Mouse (Mus musculus) cerebellum, adult 11 months (tissue): ENCODE measurements at regions not wholly inside any gene's neighbourhood (a gene's known extent, or its start where the extent isn't known, plus 50 kb on each side); places are given as distances from the start of the nearest gene placed in this dataset.
"Not testable (repeated sequence)": the region's sequence is repeated elsewhere in the genome, so short reads cannot be mapped to it uniquely, and the experiment has no call there.

Source experiments
- DNase-seq: peaks from one replicate; pipeline ENCODE4 v3.0.0; 2022

DNA sequence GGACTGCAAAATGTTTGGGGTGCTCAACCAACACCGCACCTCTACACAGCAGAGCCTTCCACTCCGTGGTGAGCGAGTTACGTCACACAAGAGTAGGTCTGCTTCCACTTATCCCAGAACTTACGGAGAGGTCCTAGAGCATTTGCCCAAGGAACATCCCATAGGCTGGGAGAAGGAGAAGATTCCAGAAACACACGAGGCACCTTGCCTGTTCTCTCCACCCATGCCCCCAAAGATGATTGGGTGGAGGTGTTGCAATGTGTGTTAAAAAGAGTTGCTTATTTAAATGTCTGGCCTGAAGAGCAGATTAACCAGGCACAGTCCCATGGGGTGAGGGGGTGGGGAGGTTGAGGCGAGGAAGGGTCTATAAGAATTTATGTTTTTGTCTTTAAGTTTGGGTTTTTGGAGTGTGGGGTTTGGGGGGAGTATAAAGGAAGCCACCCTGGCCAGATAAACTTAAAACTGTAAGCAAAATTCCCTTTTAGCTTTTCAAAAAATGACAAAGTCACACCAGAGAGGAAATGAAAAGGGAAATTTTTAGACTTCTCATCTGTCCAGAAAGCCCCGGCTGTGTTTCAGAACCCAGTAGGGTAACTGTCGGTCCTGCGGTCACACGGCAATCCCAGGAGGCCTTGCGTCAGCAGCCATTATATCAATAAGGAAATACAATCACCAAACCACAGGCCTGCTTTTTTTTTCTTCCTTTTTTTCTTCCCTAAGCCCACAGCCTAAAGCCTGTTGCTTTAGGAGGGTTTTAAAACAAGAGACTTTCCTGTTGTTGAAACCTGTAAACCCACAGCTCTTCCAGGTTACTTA is 113.3 kb downstream of the Tomm20 start:
- no peak for DNase-seq

DNA sequence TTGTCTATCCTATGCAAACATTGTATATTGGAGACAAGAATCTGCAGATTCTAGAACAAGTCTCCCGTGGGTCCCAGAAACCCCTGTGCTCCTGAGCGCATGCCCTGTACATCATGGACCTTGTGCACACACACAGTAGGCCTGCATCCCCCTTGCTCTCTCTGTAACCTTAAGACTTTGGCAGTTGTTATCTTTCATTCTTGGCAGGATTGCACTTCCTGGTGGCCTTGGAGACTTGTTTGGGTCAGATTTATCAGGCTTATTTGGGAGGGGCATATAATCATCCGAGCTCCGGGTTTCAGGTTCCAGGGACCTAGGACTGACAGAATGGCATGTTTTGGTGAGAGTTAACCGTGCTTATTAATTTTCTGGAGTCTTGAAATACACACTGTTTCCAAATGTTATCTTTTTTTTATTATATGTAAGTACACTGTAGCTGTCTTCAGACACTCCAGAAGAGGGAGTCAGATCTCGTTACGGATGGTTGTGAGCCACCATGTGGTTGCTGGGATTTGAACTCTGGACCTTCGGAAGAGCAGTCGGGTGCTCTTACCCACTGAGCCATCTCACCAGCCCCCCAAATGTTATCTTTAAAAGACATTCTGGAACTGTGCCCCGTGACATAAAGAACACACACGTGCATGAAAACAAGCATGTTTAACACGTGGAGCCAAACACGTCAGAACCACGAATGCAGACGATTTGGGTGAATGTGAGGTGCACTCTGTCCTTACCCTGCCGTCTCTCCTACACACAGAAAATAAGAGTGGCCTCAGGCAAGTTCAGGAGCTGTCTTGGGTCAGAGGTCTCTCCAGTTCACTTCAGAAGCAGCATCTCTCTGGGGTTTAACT is 114.1 kb downstream of the Tomm20 start:
- no peak for DNase-seq

DNA sequence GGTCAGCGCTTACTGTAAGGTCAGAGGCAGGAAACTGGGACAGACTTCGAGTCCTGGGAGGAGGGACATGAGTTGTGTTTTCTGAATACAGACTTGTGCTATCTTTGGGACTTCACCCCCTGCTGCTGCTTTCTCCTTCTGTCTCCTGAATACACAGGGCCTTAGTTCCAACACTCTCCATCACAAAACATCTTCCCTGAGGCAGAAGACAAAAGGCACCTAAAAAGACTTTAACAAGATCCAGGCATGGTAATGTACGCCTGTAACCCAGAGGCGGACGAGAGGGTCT is 115.5 kb downstream of the Tomm20 start:
- DNase-seq: no peak

DNA sequence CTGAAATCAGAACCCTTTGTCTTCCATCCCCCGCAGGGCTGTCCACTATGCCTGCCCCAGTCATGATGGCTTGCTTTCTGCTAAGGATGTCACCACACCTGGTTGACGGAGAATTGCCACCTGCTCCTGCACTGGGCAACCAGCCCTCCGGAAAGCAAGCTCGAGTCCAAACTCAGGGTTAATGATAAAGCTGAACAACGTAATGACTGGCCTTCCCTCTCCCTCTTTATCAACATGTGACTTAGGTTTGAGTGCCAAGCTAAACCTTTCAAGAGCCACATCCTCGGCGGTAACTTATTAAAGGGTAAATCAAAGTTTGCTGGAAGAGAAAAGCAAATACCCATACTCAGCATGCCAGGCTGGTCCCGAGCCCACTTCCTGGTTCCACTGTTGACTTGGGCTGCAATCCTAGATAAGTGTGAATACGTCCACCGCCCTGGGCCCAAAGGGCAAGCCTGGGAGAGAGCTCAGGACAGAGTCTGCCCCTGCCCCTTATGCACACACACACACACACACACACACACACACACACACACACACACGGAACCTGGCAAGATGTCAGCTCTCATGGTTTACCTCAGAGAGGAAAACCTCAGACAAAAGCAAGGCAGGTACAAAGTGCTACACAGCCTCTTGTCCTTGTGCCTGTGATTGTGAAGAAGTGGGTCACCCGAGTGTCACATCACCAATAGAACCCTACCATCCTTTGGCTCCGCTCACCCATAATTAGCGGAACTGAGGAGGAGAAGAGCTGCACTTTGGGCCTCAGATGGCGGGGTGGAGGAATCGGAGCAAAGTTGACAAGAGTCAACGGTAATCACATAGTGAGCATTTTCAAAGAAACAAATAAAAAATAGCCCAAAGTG is 116.0 kb downstream of the Tomm20 start:
- no peak for DNase-seq

DNA sequence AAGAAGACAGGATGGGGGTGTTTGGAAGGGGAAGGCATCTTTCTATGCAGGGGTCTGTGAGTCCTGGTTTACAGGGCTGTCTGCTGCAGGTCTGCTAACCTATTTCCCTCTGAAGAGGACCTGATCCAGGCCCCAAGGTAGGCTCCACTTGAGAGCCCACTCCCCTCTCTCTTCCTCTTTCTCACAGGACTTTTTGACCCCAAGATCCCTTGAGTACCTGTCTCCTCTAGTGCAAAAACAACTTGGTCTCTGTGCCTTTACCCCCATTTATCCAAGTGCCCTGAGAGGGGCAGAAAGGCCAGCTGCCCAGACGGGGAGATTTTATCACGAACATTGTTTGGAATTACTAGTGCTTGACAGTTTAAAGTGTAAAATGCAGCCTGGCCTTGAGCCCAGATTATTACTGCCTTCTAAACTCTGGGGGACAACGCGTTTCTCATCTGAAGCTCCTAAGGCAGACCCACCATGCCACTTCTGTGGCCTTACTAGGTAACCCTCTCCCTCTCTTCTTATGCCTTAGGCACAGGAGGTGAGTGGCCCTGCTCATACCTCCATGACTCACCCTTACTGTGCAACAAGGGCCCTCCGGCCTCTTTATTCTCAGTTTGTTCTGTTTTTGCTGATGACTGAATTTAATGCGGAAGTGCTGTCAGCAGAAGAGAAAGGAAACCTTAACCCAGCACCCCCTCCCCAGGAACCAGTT is 117.8 kb downstream of the Tomm20 start:
- no peak for DNase-seq

DNA sequence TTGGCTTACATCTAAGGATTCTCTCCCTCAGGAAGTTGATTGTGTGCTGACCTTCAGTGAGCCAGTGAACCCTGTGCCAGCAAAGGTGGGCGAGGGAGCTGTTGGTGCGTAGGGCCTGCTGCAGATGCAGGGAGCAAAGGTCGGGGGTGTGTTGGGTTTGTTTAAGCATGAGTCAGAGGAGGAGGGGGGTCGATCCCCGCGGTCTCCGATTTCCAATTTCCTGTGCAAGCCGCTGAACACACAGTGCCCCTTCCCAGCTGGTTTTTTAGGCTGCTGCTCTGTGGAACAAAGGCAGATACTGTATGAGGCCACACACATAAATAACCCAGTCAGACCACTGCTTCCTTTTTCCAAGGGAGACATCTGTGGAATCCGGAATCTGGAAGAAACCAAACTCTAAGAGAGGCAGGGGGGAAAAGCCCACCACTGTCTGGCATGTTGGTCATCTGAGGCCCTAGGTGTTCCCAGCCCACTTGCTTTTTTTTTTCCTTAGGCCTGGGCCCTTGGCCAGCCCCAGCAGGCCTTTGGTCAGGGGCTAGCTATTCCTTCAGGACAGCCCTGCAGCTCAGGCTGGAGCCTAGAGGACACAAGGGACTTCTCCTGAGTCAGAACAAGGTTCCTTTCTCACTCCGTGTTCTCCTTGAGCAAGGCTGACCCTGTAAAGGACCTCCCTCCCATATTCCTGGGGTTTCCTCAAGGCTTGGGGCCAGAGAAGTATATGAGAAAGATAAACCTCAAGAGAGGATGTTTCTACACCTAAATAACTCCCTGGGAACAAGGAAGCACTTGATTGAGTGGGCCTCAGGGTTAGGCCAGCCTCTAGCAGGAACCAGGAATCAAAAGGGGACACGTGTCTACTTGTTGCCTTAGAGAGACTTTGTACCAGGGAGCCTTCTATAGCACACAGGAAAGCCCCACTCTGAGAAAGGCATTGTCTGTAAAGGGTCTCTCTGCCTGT is 119.0 kb downstream of the Tomm20 start:
- DNase-seq: no peak

DNA sequence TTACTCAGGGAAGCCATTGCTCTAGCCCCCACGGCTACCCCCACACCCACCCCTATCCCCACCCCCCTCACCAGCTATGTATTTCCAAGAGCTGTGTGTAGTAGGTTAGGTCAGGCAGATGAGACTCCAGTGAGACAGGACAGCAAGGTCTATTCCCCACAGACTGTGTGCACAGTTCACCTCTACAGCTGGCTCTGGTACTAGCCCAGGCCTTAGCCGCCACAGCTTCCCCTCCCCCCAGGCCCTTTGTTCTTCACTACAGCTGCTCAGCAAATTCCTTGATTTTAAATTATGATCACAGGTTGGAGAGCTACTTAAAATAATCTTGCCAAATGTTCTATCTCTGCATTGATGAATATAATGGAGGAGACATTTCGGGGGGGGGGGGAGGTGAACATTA is 119.8 kb downstream of the Tomm20 start:
- no peak for DNase-seq

DNA sequence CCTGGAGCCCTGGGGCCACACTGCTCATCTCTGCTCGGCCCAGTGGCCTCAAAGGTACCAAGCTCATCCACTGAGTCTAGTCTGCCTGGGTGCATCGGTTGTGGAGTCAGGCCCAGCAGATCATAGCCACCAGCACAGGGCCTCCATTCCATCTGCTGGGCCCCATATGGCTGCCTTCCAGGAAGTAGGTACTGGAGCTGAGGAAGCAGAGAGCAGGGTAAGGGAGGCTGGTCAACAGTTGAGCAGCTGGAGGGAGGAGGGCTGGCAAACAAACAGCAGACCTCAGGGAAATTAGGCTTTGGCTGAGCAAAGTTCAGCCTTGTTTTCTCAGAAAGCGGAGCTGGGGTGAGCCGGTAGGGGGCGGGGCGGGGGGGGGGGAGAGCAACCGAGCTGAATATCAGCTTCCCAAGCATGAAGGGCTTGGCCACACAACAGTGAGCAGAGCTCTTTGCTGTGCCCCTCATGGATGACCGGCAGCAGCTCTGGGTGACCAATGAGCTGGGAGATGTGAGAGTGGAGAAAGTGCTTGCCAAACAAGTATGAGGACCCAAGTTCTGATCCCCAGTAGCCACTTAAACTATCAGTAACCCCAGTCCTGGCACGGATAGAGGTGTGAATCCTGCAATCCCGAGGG is 121.0 kb downstream of the Tomm20 start:
- no peak for DNase-seq

DNA sequence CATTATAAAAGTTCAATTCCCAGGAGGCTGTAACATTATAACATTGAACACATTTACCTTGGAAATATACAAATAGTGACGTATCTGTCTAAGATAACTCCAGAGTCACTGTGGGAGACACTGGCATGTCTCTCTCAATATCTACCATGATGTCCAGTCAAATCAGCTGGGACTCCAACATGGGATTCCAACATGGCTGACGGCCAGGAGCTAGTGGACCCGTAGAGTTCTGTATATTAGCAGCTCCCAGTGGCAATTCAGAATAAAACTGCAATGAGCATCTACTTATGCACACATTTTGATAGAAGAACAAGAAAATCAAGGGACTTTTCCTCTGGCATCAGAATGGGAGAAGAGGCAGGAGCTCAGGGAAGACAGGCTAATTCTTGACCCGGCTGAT is 123.4 kb downstream of the Tomm20 start:
- DNase-seq: no peak

DNA sequence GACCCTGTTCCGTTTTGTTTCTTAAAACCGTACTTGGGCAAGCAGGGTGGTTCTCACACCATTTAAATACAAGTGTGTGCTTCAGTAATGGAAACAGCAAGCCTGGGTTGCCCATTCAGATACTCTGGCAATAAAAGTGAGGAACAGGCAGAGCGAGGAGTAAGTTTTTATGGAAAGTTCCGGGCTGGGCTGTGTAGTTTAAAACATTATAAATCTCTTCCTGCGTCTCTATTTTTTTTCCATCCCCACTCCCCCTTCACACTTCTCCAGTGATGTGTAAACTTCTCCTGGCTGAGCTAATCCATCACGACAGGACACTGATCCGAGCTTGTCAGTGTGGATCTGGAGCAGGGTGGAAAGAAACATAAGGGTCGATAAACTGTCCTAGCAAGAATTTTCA is 124.4 kb downstream of the Tomm20 start:
- DNase-seq: no peak

DNA sequence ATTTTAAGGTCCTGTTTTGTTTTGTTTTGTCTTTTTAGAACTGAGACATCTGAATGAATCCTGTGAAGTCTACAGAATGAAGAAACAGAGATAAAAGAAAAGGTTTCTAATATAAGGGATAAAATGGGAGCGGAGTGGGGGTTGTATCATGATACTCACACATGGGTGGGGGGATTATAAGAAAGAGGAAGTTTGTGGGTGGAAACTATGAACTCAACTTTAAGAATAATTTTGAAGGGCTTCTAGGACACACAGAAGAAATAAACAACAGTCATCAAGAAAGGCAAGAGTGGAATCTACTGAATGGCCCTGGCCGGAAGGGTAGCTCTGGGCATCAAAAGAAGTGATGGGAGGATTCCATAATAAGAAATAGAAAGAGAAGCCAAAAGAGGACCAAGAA is 125.1 kb downstream of the Tomm20 start:
- no peak for DNase-seq

DNA sequence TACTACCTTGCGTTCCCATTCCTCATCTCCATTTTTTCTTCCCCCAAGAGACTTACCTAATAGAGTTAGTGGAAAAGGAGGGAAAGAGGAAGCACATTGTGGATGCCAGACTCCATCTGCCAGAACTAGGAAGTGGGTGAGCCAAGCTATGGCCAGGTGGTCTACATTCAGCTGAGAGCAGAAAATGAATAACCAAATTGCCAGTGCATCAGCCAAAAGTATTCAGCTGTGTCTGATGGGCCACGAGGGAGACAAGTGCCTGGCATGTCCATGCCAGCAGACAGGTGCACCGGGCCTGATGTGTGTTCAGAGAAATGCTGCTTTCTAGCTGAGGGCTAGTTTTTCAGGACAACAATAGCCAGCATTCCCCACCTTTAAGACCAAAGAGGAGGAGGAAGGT is 126.4 kb downstream of the Tomm20 start:
- DNase-seq: no peak

DNA sequence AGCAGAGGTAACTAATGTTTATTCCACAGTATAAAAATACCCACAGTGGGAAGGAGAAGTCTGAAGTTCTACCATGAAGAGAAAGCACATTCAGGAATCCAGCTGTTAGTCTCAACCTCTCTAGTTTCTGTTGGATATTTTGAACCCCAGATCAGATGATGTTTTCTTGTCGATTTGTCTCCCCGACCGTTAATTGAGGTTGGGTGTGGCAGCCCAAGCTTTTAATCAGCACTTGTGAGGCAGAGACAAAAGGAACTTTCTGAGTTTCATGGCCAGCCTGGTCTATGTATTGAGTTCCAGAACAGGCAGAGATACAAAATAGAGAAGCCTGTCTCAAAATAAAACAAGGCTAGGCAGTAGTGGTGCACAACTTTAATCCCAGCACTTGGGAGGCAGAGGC is 129.5 kb downstream of the Tomm20 start:
- DNase-seq: no peak

DNA sequence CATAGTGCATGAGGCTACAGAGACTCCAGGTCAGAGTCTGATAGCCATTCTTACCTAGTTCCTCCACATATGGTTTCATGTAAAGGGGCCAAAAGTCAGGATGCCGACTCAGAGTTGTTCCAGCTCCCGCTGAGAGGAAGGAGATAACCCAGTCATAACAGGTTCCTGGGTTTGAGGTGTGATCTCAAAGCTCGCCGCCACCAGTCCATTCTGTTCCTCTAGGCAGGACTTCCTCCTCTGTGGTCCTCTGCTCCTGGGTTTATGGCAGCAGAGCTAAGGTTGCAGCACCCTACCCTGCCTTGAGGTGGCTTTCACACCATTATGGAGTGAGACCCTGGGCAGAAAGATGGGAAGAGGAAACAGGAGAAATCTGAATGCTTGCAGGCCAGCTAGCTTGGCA is 131.2 kb downstream of the Tomm20 start:
- DNase-seq: no peak

DNA sequence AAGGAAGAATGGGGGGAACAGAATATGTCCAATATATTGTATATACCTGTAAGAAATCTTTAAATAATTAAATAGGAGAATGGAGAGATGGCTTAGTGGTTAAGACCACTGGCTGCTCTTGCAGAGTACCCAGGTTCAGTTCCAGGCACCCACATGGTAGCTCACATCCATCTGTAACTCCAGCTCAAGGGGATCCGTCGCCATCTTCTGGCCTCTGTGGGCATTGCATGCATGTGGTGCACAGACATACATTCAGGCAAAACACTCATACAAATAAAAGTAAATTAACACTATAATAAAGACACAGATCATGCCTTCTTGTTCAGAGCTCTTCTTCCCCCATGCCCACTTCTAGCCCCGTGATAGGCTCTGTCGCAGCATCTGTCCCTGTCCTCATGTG is 132.0 kb downstream of the Tomm20 start:
- no peak for DNase-seq

DNA sequence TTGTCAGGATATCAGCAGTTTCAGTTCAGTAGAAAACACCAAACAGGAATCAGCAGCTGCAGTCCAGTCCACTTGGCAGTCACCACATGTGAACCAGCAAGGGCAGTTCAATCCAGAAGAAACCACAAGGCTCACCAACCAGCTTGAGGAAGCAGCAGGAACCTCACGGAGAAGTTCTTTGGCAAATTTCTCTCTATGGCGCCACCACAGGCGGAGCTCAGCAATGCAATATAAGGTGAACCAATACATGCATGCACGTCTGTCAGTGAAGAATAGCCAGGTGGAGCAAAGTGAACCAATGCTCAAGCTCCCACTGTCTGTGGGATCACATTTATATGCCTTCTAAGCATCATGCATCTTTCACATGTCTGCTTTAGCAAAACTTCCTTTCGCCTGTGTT is 132.9 kb downstream of the Tomm20 start:
- no peak for DNase-seq

DNA sequence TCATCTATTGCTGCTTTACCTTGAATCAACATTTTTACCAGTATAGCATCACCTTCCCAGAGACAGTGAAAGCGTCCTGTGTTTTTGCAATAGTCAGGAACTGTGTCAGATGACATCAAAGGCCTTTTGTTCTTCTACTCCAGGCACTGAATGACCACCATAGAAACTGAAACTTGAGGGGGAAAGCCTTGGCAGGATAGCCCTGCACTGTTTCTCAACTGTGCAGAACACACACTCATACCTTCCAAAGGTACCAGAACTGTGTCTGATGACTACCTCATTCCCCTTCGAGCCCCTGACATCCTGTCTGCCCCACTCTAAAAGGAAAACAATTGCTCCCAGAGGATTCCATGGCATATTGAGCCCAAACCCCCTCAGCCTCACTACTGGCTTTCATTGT is 134.3 kb downstream of the Tomm20 start:
- not testable (repeated sequence) for DNase-seq

DNA sequence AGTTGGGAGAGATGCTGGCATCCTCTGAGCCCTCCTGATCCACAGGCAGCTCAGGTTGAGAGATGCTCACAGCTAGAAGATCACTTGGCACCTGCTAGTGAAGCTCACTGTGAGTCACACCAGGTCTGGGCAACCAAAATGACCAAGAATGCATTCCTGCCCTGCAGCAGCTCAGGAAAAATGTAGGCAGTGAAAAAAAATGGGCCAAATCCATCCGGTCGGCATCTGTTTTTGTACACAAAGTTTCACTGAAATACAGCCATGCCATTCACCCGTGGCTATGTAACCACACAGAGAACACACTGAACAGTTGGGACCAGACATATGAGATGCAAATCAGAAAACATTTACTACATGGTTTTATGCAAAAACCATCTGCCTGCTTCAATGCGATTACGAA is 135.1 kb downstream of the Tomm20 start:
- no peak for DNase-seq

DNA sequence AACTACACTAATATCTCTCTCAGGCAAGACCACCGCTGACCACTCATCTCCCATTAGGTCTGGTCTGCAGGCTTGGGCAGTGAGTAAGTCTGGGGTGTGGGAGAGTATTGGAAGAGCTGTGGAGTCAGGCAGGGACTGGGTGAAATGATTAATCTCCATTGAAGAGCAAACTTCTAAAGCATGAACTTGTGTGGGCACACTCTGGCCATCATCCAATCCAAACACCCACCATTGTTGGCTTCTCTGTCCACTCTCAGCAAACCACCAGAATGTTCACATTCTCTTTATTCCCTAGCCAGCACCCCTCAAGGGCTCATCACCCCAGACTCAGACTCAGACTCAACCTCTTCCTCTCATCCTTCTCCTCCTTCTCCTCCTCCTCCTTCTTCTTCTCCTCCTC is 136.3 kb downstream of the Tomm20 start:
- no peak for DNase-seq

DNA sequence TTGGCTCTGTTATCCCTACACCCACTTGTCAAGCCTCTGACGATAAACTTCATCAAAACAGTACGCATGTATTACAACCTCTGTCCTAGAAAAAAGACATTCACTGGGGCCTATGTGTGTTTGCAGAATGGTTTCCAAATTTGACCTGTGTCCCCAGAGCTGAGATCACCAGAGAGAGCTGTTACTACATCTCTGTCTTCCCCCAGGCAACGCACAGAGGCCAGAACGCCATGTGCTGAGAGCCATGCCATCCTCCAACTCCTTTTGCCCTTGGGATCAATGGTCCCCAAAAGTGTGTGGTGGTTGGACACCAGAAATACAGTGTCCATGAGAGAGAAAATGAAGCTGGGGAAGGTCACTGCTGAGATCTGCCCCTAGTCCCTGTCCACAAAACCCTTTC is 137.1 kb downstream of the Tomm20 start:
- DNase-seq: no peak

DNA sequence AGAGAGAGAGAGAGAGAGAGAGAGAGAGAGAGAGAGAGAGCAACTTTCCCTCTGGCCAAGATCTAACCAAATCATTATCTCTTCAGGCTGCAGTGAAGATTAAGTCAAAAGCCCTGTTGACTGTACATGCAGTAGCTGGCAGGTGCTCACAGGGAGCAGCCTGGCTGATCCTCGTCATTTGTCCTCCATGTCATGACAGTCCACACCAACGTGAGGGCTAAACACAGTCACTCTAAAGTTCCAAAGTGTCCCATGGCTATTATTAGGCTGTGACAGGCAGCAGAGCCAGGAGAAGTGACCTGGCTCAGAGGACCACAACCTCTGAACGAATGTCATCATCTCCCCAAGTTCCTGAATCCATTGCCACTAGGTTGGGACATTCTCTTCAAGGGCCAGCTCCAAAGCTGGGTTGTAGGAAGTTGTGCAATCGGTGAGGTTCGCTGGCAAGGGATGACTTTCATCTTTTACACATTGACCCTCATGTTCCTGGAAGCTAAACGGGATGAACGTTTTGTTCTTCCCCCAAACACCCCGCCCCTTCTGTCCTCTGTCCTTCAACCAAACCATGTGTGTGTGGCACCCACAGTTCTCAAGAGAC is 138.4 kb downstream of the Tomm20 start:
- no peak for DNase-seq
